Mouse (Mus musculus): ENCODE data around the gene Rab44. TPM values are rescaled to one million over a fixed set of nuclear protein-coding genes. Genes with fewer than 3 reads are reported as not detected.
A peak's percentile ranks its signal among the peaks of the same experiment; 100 is the strongest.

Gene Rab44
- polyA plus RNA-seq, 1 experiment: 0.16 TPM

DNA sequence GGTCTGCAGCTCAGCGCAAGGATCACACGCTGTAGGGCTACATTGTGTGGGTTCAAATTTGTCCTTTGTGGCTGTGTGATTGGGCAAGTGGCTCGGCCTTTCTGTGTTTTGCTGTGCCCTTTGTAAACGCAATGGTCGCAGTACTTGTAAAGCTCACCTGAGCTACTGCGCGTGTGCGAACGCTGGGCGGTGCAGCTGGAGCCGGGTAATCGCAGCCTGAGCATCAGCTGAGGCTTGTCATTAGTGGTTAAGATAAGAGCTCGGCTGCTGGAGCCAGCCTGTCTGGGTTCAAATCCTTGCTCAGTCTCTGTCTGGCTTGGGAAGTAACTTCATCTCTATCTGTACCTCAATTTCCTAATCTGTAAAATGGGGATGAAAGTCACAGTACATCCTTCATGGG lies 39.9 kb upstream of the Rab44 start:
- H3K4me1 ChIP-seq (ENCODE audit: control insufficient read depth): peaks cover 5% of the 10 kb centered on the region

DNA sequence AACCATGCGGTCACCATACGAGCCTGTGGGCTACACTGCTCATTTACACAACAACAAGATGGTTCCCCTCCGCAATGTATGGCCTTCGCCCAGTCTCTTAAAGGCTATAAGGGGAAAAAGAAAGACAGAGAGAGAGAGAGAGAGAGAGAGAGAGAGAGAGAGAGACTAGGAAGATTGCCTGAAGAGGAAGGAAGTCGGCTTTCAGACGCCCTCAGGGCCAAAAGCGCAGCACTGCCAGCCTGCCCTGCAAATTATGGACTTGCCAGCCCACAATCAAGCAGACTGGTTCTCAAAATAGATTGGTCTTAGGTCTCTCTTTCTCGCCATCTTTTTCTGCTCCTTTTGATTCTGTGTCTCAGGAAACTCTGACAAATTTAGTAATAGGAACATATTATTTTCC lies 37.7 kb upstream of the Rab44 start:
- peaks cover 71% of the 10 kb centered on the region for H3K27me3 ChIP-seq (ENCODE audit: control insufficient read depth)
- H3K36me3 ChIP-seq (ENCODE audit: control insufficient read depth): no peaks in the 10 kb centered on the region
- no peaks in the 10 kb centered on the region for H3K9me3 ChIP-seq (ENCODE audit: control insufficient read depth, low read length)
- no peak overlapping the region for H3K4me3 ChIP-seq (replicated peaks)
- TF ChIP-seq TAL1 (IDR thresholded peaks at IDR 0.05; ENCODE audit: low read length): no peak
- TF ChIP-seq GATA1 (IDR thresholded peaks at IDR 0.05; ENCODE audit: low read length): no peak
- H3K4me1 ChIP-seq (ENCODE audit: control insufficient read depth): peaks cover 11% of the 10 kb centered on the region

More for the DNA sequence above, 39.9 kb upstream of the Rab44 start:
- H3K9me3 ChIP-seq (ENCODE audit: control insufficient read depth, low read length): no peaks in the 10 kb centered on the region
- peaks cover 54% of the 10 kb centered on the region for H3K27me3 ChIP-seq (ENCODE audit: control insufficient read depth)
- no peak for TF ChIP-seq GATA1 (IDR thresholded peaks at IDR 0.05; ENCODE audit: low read length)
- TF ChIP-seq TAL1 (IDR thresholded peaks at IDR 0.05; ENCODE audit: low read length): no peak
- H3K36me3 ChIP-seq (ENCODE audit: control insufficient read depth): no peaks in the 10 kb centered on the region
- H3K4me3 ChIP-seq (replicated peaks): no peak overlapping the region

DNA sequence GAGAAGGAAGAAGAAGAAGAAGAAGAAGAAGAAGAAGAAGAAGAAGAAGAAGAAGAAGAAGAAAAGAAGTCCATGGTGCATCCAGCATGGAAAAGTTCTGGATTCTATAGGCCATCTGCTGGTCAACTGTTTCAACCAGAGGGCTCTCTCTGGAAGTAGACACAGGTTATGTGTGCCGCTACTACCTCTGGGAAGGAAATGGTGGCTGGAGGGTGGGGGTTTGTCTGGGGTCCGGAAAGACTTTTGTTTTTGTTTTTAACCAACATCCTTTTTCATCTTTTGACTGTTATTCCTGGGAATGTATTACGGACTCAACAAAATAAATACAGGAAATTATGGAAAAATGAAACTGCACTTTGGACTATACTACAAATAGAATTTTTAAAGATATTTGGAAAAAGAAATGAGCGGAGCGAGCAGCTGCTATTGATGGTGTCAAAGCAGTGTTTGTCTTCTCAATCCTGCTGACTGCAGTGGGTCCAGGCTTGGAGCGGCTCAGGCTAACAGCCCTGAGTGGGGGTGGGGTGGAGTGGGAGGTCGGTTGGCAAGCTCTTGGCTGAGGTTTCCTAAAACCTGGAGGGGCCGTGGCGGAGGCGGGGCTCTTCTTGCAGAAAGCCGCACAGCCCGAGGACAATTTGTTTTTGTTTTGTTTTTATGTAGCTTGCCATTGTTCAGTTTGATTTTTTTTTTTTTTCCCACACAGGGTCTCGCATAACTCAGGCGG lies 36.0 kb upstream of the Rab44 start:
- peak overlapping the region; percentile 30 for H3K4me3 ChIP-seq (replicated peaks)
- peaks cover 22% of the 10 kb centered on the region for H3K4me1 ChIP-seq (ENCODE audit: control insufficient read depth)
- no peaks in the 10 kb centered on the region for H3K9me3 ChIP-seq (ENCODE audit: control insufficient read depth, low read length)
- TF ChIP-seq TAL1 (IDR thresholded peaks at IDR 0.05; ENCODE audit: low read length) (no peak), GATA1 (IDR thresholded peaks at IDR 0.05; ENCODE audit: low read length) (no peak)
- H3K27me3 ChIP-seq (ENCODE audit: control insufficient read depth): peaks cover 77% of the 10 kb centered on the region
- H3K36me3 ChIP-seq (ENCODE audit: control insufficient read depth): no peaks in the 10 kb centered on the region

DNA sequence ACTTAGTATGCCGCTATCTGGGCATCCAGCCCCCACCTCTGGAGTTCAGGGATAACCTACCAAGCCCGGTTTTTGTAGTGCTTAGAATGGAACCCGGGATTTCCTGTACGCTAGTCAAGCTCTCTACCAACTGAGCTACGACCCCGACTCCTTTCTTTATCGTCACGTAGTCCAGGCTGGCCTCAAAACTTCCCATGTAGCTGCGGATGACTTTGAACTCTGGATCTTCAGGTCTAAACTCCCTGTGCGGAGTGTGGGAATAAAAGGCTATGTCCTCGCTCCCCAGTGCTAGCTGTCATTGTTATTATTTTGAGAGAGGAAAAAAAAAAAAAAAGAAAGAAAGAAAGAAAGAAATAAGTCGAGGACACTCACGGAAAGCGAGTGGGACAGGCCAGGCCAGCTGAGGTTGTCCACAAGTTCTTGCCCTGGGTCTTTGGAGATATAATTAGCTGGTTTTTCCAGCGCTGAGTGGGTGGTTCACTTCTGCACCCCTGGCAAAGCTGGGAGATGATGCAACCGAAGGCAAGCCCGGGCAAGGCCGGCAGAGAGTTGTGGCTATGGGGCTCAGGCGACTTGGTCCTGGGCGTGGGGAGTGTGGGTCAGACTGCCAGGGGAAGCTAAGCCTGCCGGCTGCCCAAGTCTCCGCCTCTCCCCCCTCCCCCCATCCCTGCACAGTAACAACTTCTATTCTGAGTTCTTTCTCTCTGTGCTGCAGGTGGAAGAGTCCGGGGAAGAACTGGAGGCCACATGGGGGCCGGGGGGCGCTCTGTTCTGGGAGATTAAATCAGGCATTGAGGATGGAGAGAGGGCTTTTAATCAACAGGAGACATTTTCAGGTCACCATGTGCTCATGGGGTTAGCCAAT lies 35.2 kb upstream of the Rab44 start:
- TF ChIP-seq GATA1 (IDR thresholded peaks at IDR 0.05; ENCODE audit: low read length) (no peak), TAL1 (IDR thresholded peaks at IDR 0.05; ENCODE audit: low read length) (no peak)
- Histone ChIP-seq H3K4me1 (ENCODE audit: control insufficient read depth) (peaks cover 22% of the 10 kb centered on the region), H3K4me3 (replicated peaks) (peak overlapping the region; percentile 30), H3K9me3 (ENCODE audit: control insufficient read depth, low read length) (peaks cover 5% of the 10 kb centered on the region), H3K36me3 (ENCODE audit: control insufficient read depth) (no peaks in the 10 kb centered on the region), H3K27me3 (ENCODE audit: control insufficient read depth) (peaks cover 75% of the 10 kb centered on the region)

DNA sequence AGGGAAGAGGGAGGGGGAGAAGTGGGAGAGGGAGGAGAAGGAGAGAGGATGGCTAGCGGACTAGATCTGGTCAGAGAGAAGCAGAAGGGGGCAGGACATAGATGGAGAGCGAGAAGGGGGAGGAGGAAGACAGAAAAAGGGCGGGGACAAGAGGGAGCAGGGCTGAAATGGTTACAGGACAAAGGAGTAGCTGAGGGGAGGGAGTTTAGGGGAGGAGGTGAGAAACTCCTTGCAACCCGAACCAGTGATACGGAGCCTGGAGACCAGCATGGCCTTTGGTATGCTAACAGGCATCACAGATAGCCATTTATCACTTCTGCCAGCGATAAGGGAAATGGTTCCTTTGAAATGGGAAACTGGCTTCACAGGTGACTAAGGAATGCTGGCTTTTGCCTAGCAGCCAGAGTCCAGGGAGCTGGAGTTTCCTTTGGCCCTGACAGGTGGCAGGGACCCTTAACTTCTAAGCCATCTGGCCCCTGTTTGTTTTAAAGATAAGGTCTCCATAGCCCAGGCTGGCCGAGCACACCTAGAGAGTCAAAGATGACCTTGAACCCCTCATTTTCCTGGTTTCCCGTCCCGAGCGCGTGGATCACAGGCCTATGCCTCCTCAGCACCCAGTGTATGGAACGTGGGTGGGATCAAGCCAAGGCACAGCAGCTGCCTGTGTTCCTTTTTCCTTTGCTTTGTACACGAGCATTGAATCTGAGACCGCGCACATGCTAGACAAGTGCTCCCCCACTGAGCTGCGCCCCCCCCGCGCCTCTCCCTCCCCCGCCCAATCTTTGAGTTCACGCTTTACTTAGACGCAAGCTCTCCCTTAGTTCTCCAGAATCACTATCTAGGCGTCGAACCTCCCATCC lies 33.0 kb upstream of the Rab44 start:
- H3K4me3 ChIP-seq (replicated peaks): no peak overlapping the region
- peaks cover 61% of the 10 kb centered on the region for H3K27me3 ChIP-seq (ENCODE audit: control insufficient read depth)
- H3K36me3 ChIP-seq (ENCODE audit: control insufficient read depth): no peaks in the 10 kb centered on the region
- H3K9me3 ChIP-seq (ENCODE audit: control insufficient read depth, low read length): peaks cover 11% of the 10 kb centered on the region
- no peak for TF ChIP-seq TAL1 (IDR thresholded peaks at IDR 0.05; ENCODE audit: low read length)
- TF ChIP-seq GATA1 (IDR thresholded peaks at IDR 0.05; ENCODE audit: low read length): no peak
- H3K4me1 ChIP-seq (ENCODE audit: control insufficient read depth): peaks cover 22% of the 10 kb centered on the region

DNA sequence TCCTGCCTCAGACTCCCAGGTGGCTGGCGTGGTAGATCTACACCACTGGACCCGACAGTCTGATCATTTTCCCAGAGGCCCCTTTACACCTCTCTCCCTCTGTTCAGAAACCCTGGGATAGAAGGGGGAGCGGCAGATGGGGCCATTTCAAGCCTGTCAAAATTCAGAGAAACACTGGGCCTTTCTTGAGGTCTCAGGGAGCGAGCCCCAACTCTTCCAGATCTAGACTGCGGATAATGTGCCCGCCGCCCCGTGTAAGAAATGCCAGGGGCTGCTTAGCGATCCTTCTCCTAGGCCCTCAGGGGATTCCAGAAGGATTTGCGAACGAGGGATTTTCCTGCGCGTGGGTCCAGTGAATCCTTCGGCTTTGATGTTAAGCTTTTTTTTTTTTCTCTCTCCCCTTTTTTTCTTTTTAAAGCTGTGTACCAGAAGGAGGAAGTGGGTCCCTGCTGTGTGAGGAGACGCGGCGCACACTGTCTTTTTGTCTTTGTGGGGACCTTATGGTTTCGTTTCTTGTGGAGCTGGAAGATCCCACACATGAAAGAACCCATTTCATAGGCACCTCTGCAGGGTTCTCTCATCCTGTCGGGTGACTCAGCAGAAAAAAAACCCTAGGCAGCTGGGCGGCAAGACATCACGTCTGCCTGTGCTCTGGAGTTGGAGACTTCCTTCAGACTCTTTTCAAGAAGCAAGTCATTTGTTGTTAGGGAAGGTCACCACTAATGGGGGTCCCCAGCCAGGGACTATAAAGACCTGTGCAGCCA lies 32.1 kb upstream of the Rab44 start:
- peaks cover 11% of the 10 kb centered on the region for H3K9me3 ChIP-seq (ENCODE audit: control insufficient read depth, low read length)
- TF ChIP-seq GATA1 (IDR thresholded peaks at IDR 0.05; ENCODE audit: low read length) (no peak), TAL1 (IDR thresholded peaks at IDR 0.05; ENCODE audit: low read length) (no peak)
- H3K36me3 ChIP-seq (ENCODE audit: control insufficient read depth): no peaks in the 10 kb centered on the region
- peaks cover 22% of the 10 kb centered on the region for H3K4me1 ChIP-seq (ENCODE audit: control insufficient read depth)
- peaks cover 57% of the 10 kb centered on the region for H3K27me3 ChIP-seq (ENCODE audit: control insufficient read depth)
- H3K4me3 ChIP-seq (replicated peaks): peak overlapping the region; percentile 7

DNA sequence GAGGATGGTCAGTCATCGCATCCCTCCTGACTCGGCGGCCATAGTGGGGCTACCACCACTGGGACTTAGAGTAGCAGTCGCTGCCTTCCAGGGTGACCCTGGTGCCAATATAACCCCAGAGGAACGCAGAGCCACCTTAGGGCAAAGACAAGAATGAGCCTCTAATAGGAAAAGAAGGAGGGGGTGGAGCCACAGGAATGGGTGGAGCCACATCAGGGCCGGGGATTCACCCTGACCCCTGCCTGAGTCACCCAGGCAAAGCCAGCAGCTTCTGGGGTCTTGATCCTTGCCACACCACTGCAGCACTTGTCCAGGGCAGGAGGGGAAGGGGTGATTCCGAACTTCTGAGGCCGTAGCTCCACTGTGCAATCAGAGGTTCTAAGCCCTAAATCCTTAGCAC lies 30.4 kb upstream of the Rab44 start:
- peaks cover 11% of the 10 kb centered on the region for H3K9me3 ChIP-seq (ENCODE audit: control insufficient read depth, low read length)
- H3K4me1 ChIP-seq (ENCODE audit: control insufficient read depth): peaks cover 20% of the 10 kb centered on the region
- no peak overlapping the region for H3K4me3 ChIP-seq (replicated peaks)
- peaks cover 41% of the 10 kb centered on the region for H3K27me3 ChIP-seq (ENCODE audit: control insufficient read depth)
- TF ChIP-seq GATA1 (IDR thresholded peaks at IDR 0.05; ENCODE audit: low read length) (no peak), TAL1 (IDR thresholded peaks at IDR 0.05; ENCODE audit: low read length) (no peak)
- H3K36me3 ChIP-seq (ENCODE audit: control insufficient read depth): no peaks in the 10 kb centered on the region

DNA sequence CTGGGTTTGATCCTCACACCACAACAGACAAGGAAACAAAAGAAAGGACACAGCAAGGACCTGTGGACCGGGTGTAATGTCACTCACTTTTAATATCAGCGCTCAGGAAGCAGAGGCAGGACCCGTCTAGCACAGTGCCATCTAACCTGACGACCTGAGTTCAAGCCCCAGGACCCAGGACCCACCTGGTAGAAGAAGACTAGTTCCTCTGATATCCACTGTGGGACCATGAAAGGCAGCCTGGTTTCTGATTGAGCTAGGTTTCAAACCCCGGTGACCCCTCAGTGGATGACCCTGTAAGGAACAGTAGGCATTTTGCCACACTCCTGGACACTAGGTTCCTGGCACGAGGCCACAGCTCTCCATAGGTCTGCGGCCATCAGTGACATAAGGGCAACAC lies 29.3 kb upstream of the Rab44 start:
- TF ChIP-seq GATA1 (IDR thresholded peaks at IDR 0.05; ENCODE audit: low read length) (no peak), TAL1 (IDR thresholded peaks at IDR 0.05; ENCODE audit: low read length) (no peak)
- H3K36me3 ChIP-seq (ENCODE audit: control insufficient read depth): no peaks in the 10 kb centered on the region
- H3K4me3 ChIP-seq (replicated peaks): no peak overlapping the region
- peaks cover 17% of the 10 kb centered on the region for H3K4me1 ChIP-seq (ENCODE audit: control insufficient read depth)
- peaks cover 30% of the 10 kb centered on the region for H3K27me3 ChIP-seq (ENCODE audit: control insufficient read depth)
- peaks cover 11% of the 10 kb centered on the region for H3K9me3 ChIP-seq (ENCODE audit: control insufficient read depth, low read length)
